Mouse (Mus musculus): ENCODE results near the gene Oasl2.

DNA sequence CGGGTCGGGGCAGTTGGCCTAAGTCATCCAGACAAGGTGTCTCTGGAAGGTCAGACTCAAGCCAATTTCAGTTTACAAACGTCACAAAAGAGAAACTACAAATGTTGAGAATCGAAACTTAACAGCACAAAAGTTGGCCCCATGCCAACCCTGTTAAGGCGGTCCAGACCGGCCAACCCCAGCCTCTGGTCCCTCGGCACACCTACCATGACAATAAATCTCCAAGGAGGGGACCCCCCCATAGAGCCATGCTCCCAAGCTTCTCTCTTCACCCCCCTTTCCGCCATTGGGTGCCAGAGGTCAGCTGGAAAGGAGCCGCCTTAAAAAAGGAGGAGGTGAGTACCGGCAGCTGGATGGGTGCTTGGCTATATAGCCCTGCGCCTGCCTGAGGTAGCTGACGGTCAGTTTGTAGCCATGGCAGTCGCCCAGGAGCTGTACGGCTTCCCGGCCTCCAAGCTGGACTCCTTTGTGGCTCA is 26.3 kb downstream of the Oasl2 start, which contains the start of gene Oasl1:
- no peak for TF ChIP-seq CTCF (IDR thresholded peaks at IDR 0.05; ENCODE audit: borderline replicate concordance, extremely low read depth, insufficient read depth, insufficient read length)
- no peak for TF ChIP-seq POLR2A (IDR thresholded peaks at IDR 0.05; ENCODE audit: borderline replicate concordance, extremely low read depth, insufficient read depth, insufficient read length, poor library complexity, severe bottlenecking)

Data from brain, embryonic 14.5 days (tissue).